Mouse (Mus musculus) neutrophil, adult 83 days (primary cell): Measurements from ENCODE around the gene Cldn34d. TPM values are rescaled to one million over a fixed set of nuclear protein-coding genes. Genes with fewer than 3 reads are reported as not detected.

Experiments used
- total RNA-seq, 2 experiments: library from RNA; stranded (reverse); gene quantifications; one replicate each; pipeline ENCODE4 v1.2.4; 2023

The Cldn34d gene
- not detected for total RNA-seq

GRCm38 (mm10) chrX:76602824-76603223, at the start of gene Cldn34d:
Cldn34d (minus strand) TSS chrX:76602924.

Other genes starting within 250 kb of the Cldn34d start
- gene Cldn34b4, start 209.6 kb downstream of the Cldn34d start, total RNA-seq = not detected